Mouse (Mus musculus) embryonic facial prominence, embryonic 11.5 days (tissue): ENCODE results near the gene Pgm5. TPM values are rescaled to one million over a fixed set of nuclear protein-coding genes. Genes with fewer than 3 reads are reported as not detected.

ENCODE experiments used
- ATAC-seq: fragments of 200-750 bp; cut with Nextera tagmentation; replicated peaks from 2 replicates; pipeline ENCODE4 v1.8.0; 2017; ENCODE audit warnings: low read depth; ENCODE audit not compliant: insufficient number of reproducible peaks, low FRiP score, low TSS enrichment
- DNase-seq: peaks from one replicate; pipeline ENCODE4 v3.0.0-alpha.2; 2015; ENCODE audit warnings: low spot score
- H3K27ac ChIP-seq: fragments of 300-500 bp; sonication (generic); replicated peaks from 2 replicates; pipeline ENCODE4 v1.5.1; 2014; ENCODE audit warnings: mild to moderate bottlenecking, low read depth, low read length, control low read depth
- H3K27me3 ChIP-seq: fragments of 300-500 bp; sonication (generic); 2 replicates; pipeline ENCODE4 v1.6.1; 2014; ENCODE audit warnings: mild to moderate bottlenecking, low read length, moderate library complexity, mixed read lengths; ENCODE audit not compliant: control insufficient read depth, insufficient read depth
- H3K36me3 ChIP-seq: fragments of 300-500 bp; sonication (generic); replicated peaks from 2 replicates; pipeline ENCODE4 v1.6.1; 2014; ENCODE audit warnings: low read depth, mild to moderate bottlenecking, low read length, moderate library complexity, mixed read lengths; ENCODE audit not compliant: control insufficient read depth, insufficient read depth
- H3K4me1 ChIP-seq: fragments of 300-500 bp; sonication (generic); 2 replicates; pipeline ENCODE4 v1.6.1; 2014; ENCODE audit warnings: low read length, mixed read lengths; ENCODE audit not compliant: control insufficient read depth, insufficient read depth
- H3K4me2 ChIP-seq: fragments of 300-500 bp; sonication (generic); 2 replicates; pipeline ENCODE4 v1.6.1; 2014; ENCODE audit warnings: low read depth, mild to moderate bottlenecking, control low read depth, low read length, moderate library complexity
- H3K4me3 ChIP-seq: fragments of 300-500 bp; sonication (generic); 2 replicates; pipeline ENCODE4 v1.5.1; 2014; ENCODE audit warnings: low read depth, low read length, control low read depth
- H3K9ac ChIP-seq: fragments of 300-500 bp; sonication (generic); replicated peaks from 2 replicates; pipeline ENCODE4 v1.6.1; 2014; ENCODE audit warnings: mild to moderate bottlenecking, control low read depth, low read length
- H3K9me3 ChIP-seq: fragments of 300-500 bp; sonication (generic); replicated peaks from 2 replicates; pipeline ENCODE4 v1.6.1; 2016; ENCODE audit warnings: mild to moderate bottlenecking, low read length, inconsistent platforms, mixed read lengths; ENCODE audit not compliant: control insufficient read depth
- WGBS: fragments of 180-500 bp; shearing (Covaris S2); extraction: QIAGEN DNeasy Blood & Tissue Kit; methylation state at CpG from one replicate; pipeline ENCODE4 v1.1.7; 2014; 5-methylcytosine and 5-hydroxymethylcytosine counted together
- polyA plus RNA-seq: library from polyadenylated mRNA; unstranded; fragments of >200 nt; fragmentation: Nextera tagmentation; extraction: Ambion mirVana; gene quantifications from 2 replicates; pipeline ENCODE4 v1.2.1, GENCODE M21; 2014

The Pgm5 gene
- polyA plus RNA-seq, result 1.3 and 2.2 TPM in 2 replicates

DNA sequence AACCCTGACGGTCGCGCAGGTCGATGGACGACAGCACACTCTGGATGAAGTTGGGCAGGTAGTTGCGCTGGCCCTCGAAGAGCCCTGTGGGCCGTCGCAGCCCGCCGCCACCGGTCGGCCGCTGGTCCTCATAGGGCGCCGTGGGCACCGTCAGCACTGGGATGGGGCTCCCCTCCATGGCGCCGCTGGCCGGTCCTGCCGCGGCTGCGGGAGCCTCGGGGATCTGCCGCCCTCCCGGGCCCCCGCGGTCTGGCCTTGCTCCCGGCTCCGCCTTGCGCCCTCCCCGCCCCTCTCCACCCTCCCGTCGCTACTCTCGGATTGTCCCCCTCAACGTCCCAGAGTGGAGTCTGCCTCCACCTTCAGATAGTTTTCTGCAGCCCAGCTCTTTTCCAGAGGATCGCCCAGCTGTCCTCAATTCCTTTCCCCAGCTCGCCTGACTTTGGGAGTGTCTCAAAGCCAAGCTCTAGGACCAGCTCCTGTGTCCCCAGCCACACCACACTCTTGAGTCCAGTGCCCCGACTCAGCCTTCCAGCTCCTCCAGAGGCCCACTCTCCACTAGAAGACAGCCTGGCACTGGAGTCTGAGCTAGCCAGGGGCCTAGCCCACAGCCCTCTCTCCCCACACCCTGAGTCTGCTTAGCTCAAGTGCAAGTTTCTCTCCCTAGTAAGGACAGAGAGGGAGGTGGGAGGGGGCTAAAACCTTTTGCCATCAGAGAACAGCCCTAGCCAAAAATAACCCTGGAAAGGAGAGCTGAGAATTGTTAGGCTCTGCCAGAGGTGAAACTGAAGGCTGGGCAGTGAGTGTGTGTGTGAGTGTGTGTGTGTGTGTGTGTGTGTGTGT is at the start of gene Pgm5:
Gene Pgm5 (minus strand): TSS at position 244 of the 840 bp plus-strand sequence.
- Histone ChIP-seq H3K4me3 (peak within 1 kb of the TSS; percentile 44), H3K9ac (peak within 1 kb of the TSS; percentile 64), H3K9me3 (no peaks in the 10 kb centered on the region), H3K36me3 (no peaks in the 10 kb centered on the region), H3K4me1 (no peaks in the 10 kb centered on the region), H3K4me2 (peak within 1 kb of the TSS; percentile 87), H3K27me3 (peaks cover 4% of the 10 kb centered on the region; the same call in 1 of the 2 replicates), H3K27ac (no peak within 1 kb of the TSS)
- 1% methylated on average over 39 of the region's 39 CpGs for WGBS
- ATAC-seq (peak; percentile 39; the same call in 1 of the 2 replicates), DNase-seq (peak; percentile 32)

DNA sequence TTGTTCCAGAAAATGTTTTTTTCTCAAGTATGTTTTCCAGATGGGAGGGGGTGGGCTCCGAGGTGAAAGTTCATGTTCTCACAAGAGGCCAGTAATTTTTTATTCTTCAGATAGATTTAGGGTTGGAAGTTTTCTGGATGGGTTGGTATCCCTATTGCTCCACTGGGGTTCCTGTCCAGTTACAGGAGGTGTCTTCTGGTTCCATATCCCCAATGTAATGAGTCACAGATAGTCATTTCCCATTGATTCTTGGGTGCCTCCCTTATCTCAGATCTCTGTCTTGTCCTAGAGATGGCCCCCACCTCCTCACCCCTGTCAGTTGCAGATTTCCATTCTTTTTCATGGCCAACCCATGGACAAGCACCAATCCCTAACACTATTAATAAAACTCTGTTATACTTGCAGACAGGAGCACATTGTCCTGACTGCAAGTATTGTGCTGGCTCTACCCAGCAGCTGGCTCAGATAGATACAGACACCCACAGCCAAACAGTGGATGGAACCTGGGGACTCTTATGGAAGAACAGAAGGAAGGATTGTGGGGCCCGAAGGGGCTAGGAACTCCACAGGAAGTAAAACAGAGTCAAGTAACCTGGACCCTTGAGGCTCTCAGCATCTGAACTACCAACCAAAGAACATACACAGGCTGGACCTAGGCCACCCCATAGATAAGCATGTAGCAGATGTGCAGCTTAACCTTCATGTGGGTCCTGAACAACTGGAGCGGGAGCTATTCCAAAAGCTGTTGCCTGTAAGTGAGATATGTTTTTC is 46.9 kb upstream of the Pgm5 start:
- Histone ChIP-seq H3K27me3 (no peaks in the 10 kb centered on the region), H3K36me3 (no peaks in the 10 kb centered on the region), H3K4me1 (no peaks in the 10 kb centered on the region), H3K27ac (no peak overlapping the region), H3K4me3 (no peak overlapping the region), H3K9me3 (no peaks in the 10 kb centered on the region), H3K9ac (no peak overlapping the region), H3K4me2 (no peak overlapping the region)
- 92% methylated on average over 3 of the region's 3 CpGs for WGBS
- ATAC-seq (no peak), DNase-seq (no peak)

- DNase-seq (no peak), ATAC-seq (no peak)
- Histone ChIP-seq H3K4me2 (no peak overlapping the region), H3K9ac (no peak overlapping the region), H3K27me3 (peaks cover 8% of the 10 kb centered on the region), H3K4me1 (no peaks in the 10 kb centered on the region), H3K36me3 (no peaks in the 10 kb centered on the region), H3K9me3 (no peaks in the 10 kb centered on the region), H3K27ac (no peak overlapping the region), H3K4me3 (no peak overlapping the region)
- WGBS, result 91% methylated on average over 4 of the region's 6 CpGs
Observed at GRCm38 (mm10) chr19:24907655-24908054, 46.0 kb upstream of the Pgm5 start.

GRCm38 (mm10) chr19:24902821-24903220 is 41.2 kb upstream of the Pgm5 start:
- Histone ChIP-seq H3K4me3 (no peak overlapping the region), H3K27ac (no peak overlapping the region), H3K9ac (no peak overlapping the region), H3K27me3 (peaks cover 46% of the 10 kb centered on the region), H3K9me3 (no peaks in the 10 kb centered on the region), H3K4me2 (no peak overlapping the region), H3K36me3 (no peaks in the 10 kb centered on the region), H3K4me1 (peaks cover 7% of the 10 kb centered on the region)
- WGBS, result 51% methylated on average over 2 of the region's 2 CpGs
- ATAC-seq (no peak), DNase-seq (no peak)

- Histone ChIP-seq H3K4me3 (no peak overlapping the region), H3K9ac (no peak overlapping the region), H3K27me3 (peaks cover 52% of the 10 kb centered on the region), H3K4me2 (no peak overlapping the region), H3K4me1 (peaks cover 7% of the 10 kb centered on the region), H3K27ac (no peak overlapping the region), H3K36me3 (no peaks in the 10 kb centered on the region), H3K9me3 (no peaks in the 10 kb centered on the region)
- 0% methylated on average over 2 of the region's 2 CpGs for WGBS
- no peak for ATAC-seq
- DNase-seq, result no peak
Observed at GRCm38 (mm10) chr19:24902256-24902655, 40.6 kb upstream of the Pgm5 start.

GRCm38 (mm10) chr19:24901666-24902065 is 40.0 kb upstream of the Pgm5 start:
- no peak overlapping the region for H3K4me2 ChIP-seq
- H3K27me3 ChIP-seq, result peaks cover 58% of the 10 kb centered on the region
- no peaks in the 10 kb centered on the region for H3K9me3 ChIP-seq
- no peak overlapping the region for H3K27ac ChIP-seq
- no peaks in the 10 kb centered on the region for H3K36me3 ChIP-seq
- no peak overlapping the region for H3K4me3 ChIP-seq
- WGBS, result 8% methylated on average over 3 of the region's 3 CpGs
- peaks cover 7% of the 10 kb centered on the region for H3K4me1 ChIP-seq
- no peak for DNase-seq
- H3K9ac ChIP-seq, result no peak overlapping the region
- no peak for ATAC-seq

DNA sequence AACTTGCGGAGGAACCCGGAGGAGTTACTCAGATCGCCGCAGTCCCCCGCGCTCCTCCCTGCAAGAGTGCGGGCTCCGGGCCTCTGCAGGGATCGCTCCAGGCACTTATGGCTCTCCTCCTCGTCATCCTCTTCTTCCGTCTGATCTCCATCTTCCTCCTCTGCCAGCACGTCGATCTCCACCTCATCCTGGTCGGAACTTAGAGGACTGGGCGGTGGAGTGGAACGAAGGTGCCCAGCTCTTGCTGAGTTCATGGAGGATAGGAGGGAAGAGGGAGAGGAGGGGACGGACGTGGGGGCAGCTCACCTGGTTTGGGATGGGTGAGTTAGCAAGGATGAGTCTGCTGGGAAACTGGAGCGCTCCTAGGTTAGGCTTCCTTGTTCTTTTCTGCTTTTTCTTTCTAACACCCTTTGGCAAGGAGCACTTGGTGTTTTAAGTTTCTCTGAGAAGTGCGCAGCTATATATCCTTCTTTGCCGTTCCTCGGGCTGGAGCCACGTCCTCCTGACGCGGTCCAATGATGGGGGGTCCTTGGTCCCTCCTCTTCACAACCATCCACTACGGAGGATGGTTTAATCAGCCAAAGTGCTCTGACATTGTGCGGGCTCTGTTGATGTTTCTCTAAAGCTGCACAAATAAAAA is 39.0 kb upstream of the Pgm5 start, which contains the start of gene Foxd4:
Gene Foxd4 (minus strand): TSS at position 617 of the 640 bp plus-strand sequence.
- Histone ChIP-seq H3K4me3 (peak within 1 kb of the TSS; percentile 34), H3K9me3 (no peaks in the 10 kb centered on the region), H3K27ac (no peak within 1 kb of the TSS), H3K9ac (peak within 1 kb of the TSS; percentile 10; the same call in 1 of the 2 replicates), H3K4me2 (peak within 1 kb of the TSS; percentile 76), H3K27me3 (peaks cover 60% of the 10 kb centered on the region), H3K36me3 (no peaks in the 10 kb centered on the region), H3K4me1 (peaks cover 7% of the 10 kb centered on the region)
- DNase-seq, result no peak
- no peak for ATAC-seq
- WGBS, result under 1% methylated on average over 27 of the region's 27 CpGs
